Mouse (Mus musculus) liver, adult 2 months (tissue): ENCODE measurements around the gene Xpc. TPM values are rescaled to one million over a fixed set of nuclear protein-coding genes. Genes with fewer than 3 reads are reported as not detected.
A peak's percentile ranks its signal among the peaks of the same experiment; 100 is the strongest.

Experiments used
- DNase-seq: peaks from one replicate; pipeline ENCODE4 v3.0.0-alpha.2; 2011; ENCODE audit warnings: low read depth, low spot score; ENCODE audit errors: extremely low read depth
- H3K27ac ChIP-seq: fragments of 200-500 bp; replicated peaks from 2 replicates; pipeline ENCODE4 v1.5.1; 2012; ENCODE audit warnings: low read depth, mild to moderate bottlenecking, control low read depth, inconsistent platforms, low read length; ENCODE audit not compliant: insufficient read depth
- H3K27me3 ChIP-seq: fragments of 200-500 bp; 2 replicates; pipeline ENCODE4 v1.6.1; 2012; ENCODE audit warnings: mild to moderate bottlenecking, moderate library complexity, low read length, inconsistent platforms; ENCODE audit not compliant: control insufficient read depth, insufficient read depth
- H3K36me3 ChIP-seq: fragments of 200-500 bp; 2 replicates; pipeline ENCODE4 v1.6.1; 2012; ENCODE audit warnings: low read length, inconsistent platforms; ENCODE audit not compliant: control insufficient read depth, insufficient read depth
- H3K4me1 ChIP-seq: fragments of 200-500 bp; 2 replicates; pipeline ENCODE4 v1.6.1; 2011; ENCODE audit warnings: low read length; ENCODE audit not compliant: control insufficient read depth, insufficient read depth
- H3K4me3 ChIP-seq: fragments of 200-500 bp; 2 replicates; pipeline ENCODE4 v1.5.1; 2011; ENCODE audit warnings: low read depth, mild to moderate bottlenecking, control low read depth, low read length, moderate library complexity; ENCODE audit not compliant: insufficient read depth
- H3K79me2 ChIP-seq: fragments of 200-500 bp; 2 replicates; pipeline ENCODE4 v1.6.1; 2012; ENCODE audit warnings: inconsistent platforms, mild to moderate bottlenecking, low read length, moderate library complexity; ENCODE audit not compliant: control insufficient read depth, insufficient read depth
- H3K9ac ChIP-seq: fragments of 200-500 bp; 2 replicates; pipeline ENCODE4 v1.6.1; 2012; ENCODE audit warnings: low read depth, mild to moderate bottlenecking, control low read depth, inconsistent platforms, low read length
- CTCF ChIP-seq: fragments of 200-500 bp; IDR thresholded peaks from 2 replicates; pipeline ENCODE4 v1.5.1; 2011; ENCODE audit warnings: low read depth, low read length, control low read depth
- POLR2A ChIP-seq: fragments of 200-500 bp; IDR thresholded peaks from 2 replicates; pipeline ENCODE4 v1.6.1; 2011; ENCODE audit warnings: low read length, control low read depth; ENCODE audit not compliant: insufficient read depth; ENCODE audit errors: extremely low read depth
- WGBS: fragments of 180-500 bp; shearing (Covaris S2); methylation state at CpG from one replicate; pipeline ENCODE4 v1.1.7; 2018; 5-methylcytosine and 5-hydroxymethylcytosine counted together
- polyA plus RNA-seq: library from polyadenylated mRNA; depleted of rRNA; stranded (reverse); fragments of >200 nt; gene quantifications from 2 replicates; pipeline ENCODE4 v1.2.3, GENCODE M21; 2012; rRNA removed
- total RNA-seq: library from RNA; depleted of rRNA; stranded (reverse); fragments of >200 nt; gene quantifications from 2 replicates; pipeline ENCODE4 v1.2.3, GENCODE M21; 2014; rRNA removed

Gene Xpc
- total RNA-seq (12.4 and 12.6 TPM in 2 replicates), polyA plus RNA-seq (4.5 and 5.6 TPM in 2 replicates)

- no peaks in the 10 kb centered on the region for H3K27me3 ChIP-seq
- TF ChIP-seq CTCF (0 out of 2 replicates have a peak, but pooled peaks have one; percentile 1), POLR2A (peak; percentile 79)
- peak within 1 kb of the TSS; percentile 71 for H3K4me3 ChIP-seq
- H3K79me2 ChIP-seq = no peaks in the 10 kb centered on the region; the same call in 1 of the 2 replicates
- H3K36me3 ChIP-seq = peaks cover 13% of the 10 kb centered on the region; the same call in 1 of the 2 replicates
- WGBS = under 1% methylated on average over 80 of the region's 80 CpGs
- peak within 1 kb of the TSS; percentile 75 for H3K9ac ChIP-seq
- peak within 1 kb of the TSS; percentile 40 for H3K27ac ChIP-seq
- peak; percentile 84 for DNase-seq
- peaks cover 7% of the 10 kb centered on the region for H3K4me1 ChIP-seq
These were observed at the start of gene Xpc, which contains the start of gene Lsm3 for GRCm38 (mm10) chr6:91515545-91516449. Xpc (minus strand) TSS chr6:91515888. Lsm3 (plus strand) TSS chr6:91515928.

GRCm38 (mm10) chr6:91563031-91563430 lies 47.3 kb upstream of the Xpc start:
- 30% methylated on average over 3 of the region's 3 CpGs for WGBS
- no peak overlapping the region for H3K9ac ChIP-seq
- H3K27me3 ChIP-seq = no peaks in the 10 kb centered on the region
- DNase-seq = peak; percentile 75
- TF ChIP-seq POLR2A (no peak), CTCF (no peak)
- no peak overlapping the region for H3K4me3 ChIP-seq
- no peaks in the 10 kb centered on the region for H3K79me2 ChIP-seq
- H3K27ac ChIP-seq = no peak overlapping the region
- H3K4me1 ChIP-seq = no peaks in the 10 kb centered on the region; the same call in 1 of the 2 replicates
- H3K36me3 ChIP-seq = no peaks in the 10 kb centered on the region

- no peaks in the 10 kb centered on the region for H3K36me3 ChIP-seq
- H3K27ac ChIP-seq = no peak overlapping the region
- WGBS = 85% methylated on average over 3 of the region's 3 CpGs
- no peak for DNase-seq
- H3K4me3 ChIP-seq = no peak overlapping the region
- H3K9ac ChIP-seq = no peak overlapping the region
- no peaks in the 10 kb centered on the region for H3K79me2 ChIP-seq
- H3K4me1 ChIP-seq = no peaks in the 10 kb centered on the region; the same call in 1 of the 2 replicates
- H3K27me3 ChIP-seq = no peaks in the 10 kb centered on the region
- TF ChIP-seq POLR2A = no peak
These were observed 44.5 kb upstream of the Xpc start for GRCm38 (mm10) chr6:91560186-91560585.

- Histone ChIP-seq H3K79me2 (no peaks in the 10 kb centered on the region), H3K4me1 (no peaks in the 10 kb centered on the region; the same call in 1 of the 2 replicates), H3K4me3 (no peak overlapping the region), H3K9ac (no peak overlapping the region), H3K27me3 (no peaks in the 10 kb centered on the region), H3K27ac (no peak overlapping the region), H3K36me3 (no peaks in the 10 kb centered on the region)
- TF ChIP-seq CTCF (no peak), POLR2A (no peak)
- WGBS = 91% methylated on average over 4 of the region's 4 CpGs
- no peak for DNase-seq
These were observed 43.7 kb upstream of the Xpc start for GRCm38 (mm10) chr6:91559371-91559770.

- WGBS = 19% methylated on average over 1 of the region's 1 CpGs
- Histone ChIP-seq H3K27me3 (no peaks in the 10 kb centered on the region), H3K4me1 (no peaks in the 10 kb centered on the region; the same call in 1 of the 2 replicates), H3K36me3 (no peaks in the 10 kb centered on the region), H3K79me2 (no peaks in the 10 kb centered on the region), H3K9ac (no peak overlapping the region), H3K27ac (no peak overlapping the region), H3K4me3 (no peak overlapping the region)
- TF ChIP-seq CTCF (no peak), POLR2A (no peak)
- DNase-seq = no peak
These were observed 42.9 kb upstream of the Xpc start for GRCm38 (mm10) chr6:91558565-91558964.

GRCm38 (mm10) chr6:91552693-91553092 lies 37.0 kb upstream of the Xpc start:
- no peak overlapping the region for H3K27ac ChIP-seq
- no peak for DNase-seq
- no peak for TF ChIP-seq CTCF
- TF ChIP-seq POLR2A = no peak
- no peaks in the 10 kb centered on the region for H3K36me3 ChIP-seq
- no peaks in the 10 kb centered on the region for H3K4me1 ChIP-seq
- H3K9ac ChIP-seq = no peak overlapping the region
- 60% methylated on average over 3 of the region's 3 CpGs for WGBS
- H3K27me3 ChIP-seq = no peaks in the 10 kb centered on the region
- no peak overlapping the region for H3K4me3 ChIP-seq
- no peaks in the 10 kb centered on the region for H3K79me2 ChIP-seq
